Mouse (Mus musculus): Measurements from ENCODE around the gene 9130023H24Rik. TPM values are rescaled to one million over a fixed set of nuclear protein-coding genes. Genes with fewer than 3 reads are reported as not detected.

Gene 9130023H24Rik
- polyA plus RNA-seq, 2 experiments from 2014 or later: 4.8 to 5.0 TPM

Other genes with a start within 250 kb of the 9130023H24Rik start
- gene Pycard, start 244.2 kb downstream of the 9130023H24Rik start, polyA plus RNA-seq (2017; shearing (Covaris generic)): 100 to 1,000 TPM; 247 to 260 TPM
- not detected for gene Trim72, start 234.1 kb downstream of the 9130023H24Rik start, polyA plus RNA-seq (2017; shearing (Covaris generic))
- gene Itgam, start 175.4 kb downstream of the 9130023H24Rik start, polyA plus RNA-seq (2017; shearing (Covaris generic)): under 1 TPM; 0.56 to 0.70 TPM
- not detected for gene Gm49368, start 175.3 kb downstream of the 9130023H24Rik start, polyA plus RNA-seq (2017; shearing (Covaris generic))
- gene Itgax, start 108.5 kb downstream of the 9130023H24Rik start, polyA plus RNA-seq (2017; shearing (Covaris generic)): not detected
- under 1 TPM in 1 of 2 experiments, not detected in 1; 0.15 TPM for gene Itgad, start 83.7 kb downstream of the 9130023H24Rik start, polyA plus RNA-seq (2017; shearing (Covaris generic))
- gene Cox6a2, start 31.6 kb downstream of the 9130023H24Rik start, polyA plus RNA-seq (2017; shearing (Covaris generic)): under 1 TPM in 1 of 2 experiments, not detected in 1; 0.82 TPM
- 1 to 10 TPM; 3.9 to 4.1 TPM for gene Armc5, start 689 bp downstream of the 9130023H24Rik start, polyA plus RNA-seq (2017; shearing (Covaris generic))
- gene Tgfb1i1, start 8.8 kb upstream of the 9130023H24Rik start, polyA plus RNA-seq (2017; shearing (Covaris generic)): 1 to 10 TPM; 1.2 to 1.8 TPM
- under 1 TPM in 1 of 2 experiments, not detected in 1; 0.98 TPM for gene Slc5a2, start 27.6 kb upstream of the 9130023H24Rik start, polyA plus RNA-seq (2017; shearing (Covaris generic))
- 10 to 100 TPM in 1 of 2 experiments, 1 to 10 TPM in 1; 7.2 to 10.5 TPM for gene BC017158, start 60.1 kb upstream of the 9130023H24Rik start, polyA plus RNA-seq (2017; shearing (Covaris generic))
- 100 to 1,000 TPM; 541 to 576 TPM for gene Rgs10, start 180.7 kb upstream of the 9130023H24Rik start, polyA plus RNA-seq (2017; shearing (Covaris generic))
- 10 to 100 TPM; 27.3 to 56.2 TPM for gene Tial1, start 223.7 kb upstream of the 9130023H24Rik start, polyA plus RNA-seq (2017; shearing (Covaris generic))

All from CD4-positive, CD25-positive, alpha-beta regulatory T cell, adult 4 months (primary cell).